Mouse (Mus musculus) layer of hippocampus, postnatal 25 days (tissue): ENCODE data around the gene Olfr902. TPM values are rescaled to one million over a fixed set of nuclear protein-coding genes. Genes with fewer than 3 reads are reported as not detected.
"Not testable (repeated sequence)": the region's sequence is repeated elsewhere in the genome, so short reads cannot be mapped to it uniquely, and the experiment has no call there.

Source experiments
- DNase-seq, 2 experiments: peaks; one replicate each; pipeline ENCODE4 v3.0.0; 2022; ENCODE audit warnings: mixed read lengths in 2 of 2, low spot score in 1 of 2; ENCODE audit errors: extremely low spot score in 1 of 2
- total RNA-seq, 2 experiments: library from RNA; stranded (reverse); gene quantifications; 2 replicates each; pipeline ENCODE4 v1.2.3; 2021

Olfr902 gene
- total RNA-seq, result not detected

DNA sequence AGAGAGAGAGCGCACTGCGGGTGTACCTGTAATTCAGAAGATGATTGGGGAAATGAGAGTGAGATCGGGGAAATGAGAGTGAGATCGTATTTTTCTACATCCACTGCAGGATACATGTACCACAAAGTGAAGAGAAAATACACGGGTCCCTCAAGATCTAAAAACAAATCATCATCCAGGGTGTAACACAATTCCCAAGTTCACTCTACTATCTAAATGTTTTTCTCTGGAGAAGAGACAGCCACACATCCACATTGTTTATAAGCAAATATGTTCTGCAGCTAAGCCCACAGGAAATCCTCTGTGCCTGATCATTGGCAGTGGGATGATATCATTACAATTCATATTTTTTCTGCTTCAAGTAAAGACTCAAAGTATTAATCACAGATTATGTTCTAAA, at the start of gene Olfr902:
Olfr902 (plus strand) TSS at position 301 of the 400 bp plus-strand sequence.
- no peak for DNase-seq

GRCm38 (mm10) chr9:38401398-38401797, 46.1 kb upstream of the Olfr902 start, which contains the start of gene Olfr147:
Gene Olfr147 (plus strand): TSS chr9:38401698.
- no peak for DNase-seq

GRCm38 (mm10) chr9:38407502-38407901, 40.0 kb upstream of the Olfr902 start:
- DNase-seq, result not testable (repeated sequence)

DNA sequence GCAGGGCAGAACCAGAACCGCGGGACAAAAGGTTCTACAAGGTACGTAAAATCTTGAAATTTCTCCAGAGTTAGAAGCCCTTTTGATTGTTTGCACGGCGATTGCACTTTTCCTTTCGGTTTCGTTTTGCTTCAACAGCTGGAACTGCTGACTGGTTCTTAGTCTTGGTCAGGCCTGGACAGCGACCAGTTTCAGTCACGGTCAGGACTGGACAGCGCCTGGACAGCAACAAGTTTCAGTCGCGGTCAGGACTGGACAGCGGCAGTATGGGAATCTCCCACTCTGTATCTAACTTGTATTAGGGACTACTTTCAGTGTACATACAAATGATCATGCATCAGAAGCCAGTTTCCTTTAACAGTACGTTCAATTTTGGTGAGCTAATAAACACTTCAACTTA, 34.0 kb upstream of the Olfr902 start:
- not testable (repeated sequence) for DNase-seq

DNA sequence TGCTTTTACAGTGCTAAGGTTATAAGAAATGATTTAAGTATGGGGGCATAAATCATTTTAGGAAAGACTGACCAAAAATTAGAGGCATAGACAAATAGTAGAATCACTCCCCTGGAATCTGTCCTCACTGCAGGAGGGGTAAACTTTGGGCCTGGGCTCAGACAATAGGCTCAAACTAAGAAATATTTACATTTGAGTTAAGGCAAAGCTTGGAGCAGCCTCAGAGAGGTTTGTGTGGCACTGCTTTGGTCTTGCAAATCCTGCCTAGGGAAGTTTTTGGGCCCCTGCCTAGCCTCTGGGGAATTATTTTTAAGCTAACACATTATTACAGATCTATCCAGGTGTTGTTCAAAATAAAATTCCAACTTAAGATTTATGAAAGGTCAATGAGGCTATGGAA, 23.7 kb upstream of the Olfr902 start:
- no peak for DNase-seq

GRCm38 (mm10) chr9:38427026-38427425, 20.4 kb upstream of the Olfr902 start:
- DNase-seq, result no peak

DNA sequence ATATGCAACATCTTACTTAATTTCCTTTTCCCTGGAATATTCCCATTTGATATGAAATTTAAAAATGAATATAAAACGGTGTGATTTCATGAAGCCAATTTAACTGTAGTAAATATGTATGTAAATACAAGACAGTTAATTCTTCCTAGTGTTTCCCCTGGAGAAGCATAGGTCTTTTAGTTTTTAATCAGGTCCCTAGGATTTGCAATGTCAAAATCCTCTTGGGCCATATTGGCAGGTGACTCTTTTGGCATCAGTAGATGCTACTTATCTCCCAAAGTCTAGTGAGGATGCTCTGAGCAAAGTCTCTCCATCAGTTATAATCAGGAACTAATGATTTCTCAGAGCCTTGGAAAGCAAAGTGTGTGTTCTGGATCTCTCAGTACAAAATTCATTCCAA, 18.3 kb upstream of the Olfr902 start, which contains the start of gene Olfr901:
Olfr901 (plus strand) TSS at position 301 of the 400 bp plus-strand sequence.
- DNase-seq, result no peak

DNA sequence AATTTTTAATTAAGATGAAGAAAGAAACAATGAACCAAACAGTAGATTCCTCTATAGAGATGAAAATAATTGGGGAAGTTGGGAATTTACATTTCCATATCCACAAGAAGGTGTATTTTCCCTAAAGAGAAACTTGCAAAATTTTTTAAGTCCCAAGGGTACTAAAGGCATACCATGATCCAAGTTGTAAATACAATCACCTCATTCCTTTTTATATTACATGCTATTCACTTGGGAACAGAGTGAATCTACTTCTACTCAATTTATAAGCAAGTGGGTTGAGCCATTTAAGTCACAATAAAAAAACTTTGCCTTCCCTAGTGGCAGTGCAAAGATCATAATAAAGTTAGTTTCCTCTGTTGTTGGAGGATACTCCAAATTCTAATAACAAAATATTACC, 15.4 kb downstream of the Olfr902 start, which contains the start of gene Olfr904:
Olfr904 (plus strand) TSS at position 301 of the 400 bp plus-strand sequence.
- no peak for DNase-seq

DNA sequence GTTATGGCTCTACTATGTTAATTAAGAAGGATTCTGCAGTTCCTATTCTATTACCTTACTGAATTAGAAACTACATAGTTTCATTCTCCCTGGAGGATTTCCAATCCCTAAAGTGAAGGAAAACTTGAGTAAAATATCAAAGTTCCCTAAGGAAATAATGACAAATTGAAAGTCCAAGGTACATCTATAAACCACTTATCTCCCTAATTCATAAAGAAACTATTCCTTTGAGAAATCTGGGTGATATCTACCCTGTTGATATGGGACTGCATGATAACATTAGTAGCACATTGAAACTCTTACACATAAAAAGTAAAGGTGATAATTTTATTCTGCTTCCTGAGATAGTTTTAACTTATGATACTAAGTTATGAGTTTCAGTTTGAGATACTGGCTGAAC, 23.4 kb downstream of the Olfr902 start, which contains the start of gene Olfr905:
Olfr905 (plus strand) TSS at position 301 of the 400 bp plus-strand sequence.
- no peak for DNase-seq

DNA sequence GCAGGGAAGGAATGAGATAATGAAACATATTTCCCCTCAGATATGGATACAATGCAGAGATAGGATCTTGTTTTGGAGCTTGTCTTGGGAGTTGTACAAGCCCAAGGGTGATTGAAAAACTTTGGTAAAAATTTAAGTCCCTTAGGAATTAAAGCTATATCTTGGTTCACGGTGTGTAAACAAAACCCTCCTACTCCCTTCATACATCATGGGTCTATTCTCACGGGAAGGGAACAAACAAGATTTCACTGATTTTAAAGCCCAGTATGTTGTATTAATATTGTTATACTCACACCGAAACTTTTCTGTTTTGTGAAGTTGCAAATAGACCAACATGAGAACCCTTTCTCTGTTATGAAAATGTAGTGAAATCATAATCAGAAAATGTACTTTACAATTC, 39.3 kb downstream of the Olfr902 start, which contains the start of gene Olfr906:
Olfr906 (plus strand) TSS at position 301 of the 400 bp plus-strand sequence.
- no peak for DNase-seq

GRCm38 (mm10) chr9:38495501-38495900, 48.0 kb downstream of the Olfr902 start, which contains the start of gene Olfr907:
Gene Olfr907 (plus strand): TSS chr9:38495801.
- no peak for DNase-seq

Other genes starting within 250 kb of the Olfr902 start
- not detected for gene Olfr893, start 239.3 kb upstream of the Olfr902 start, total RNA-seq
- gene Olfr894, start 229.6 kb upstream of the Olfr902 start, total RNA-seq, result not detected
- not detected for gene Olfr143, start 194.9 kb upstream of the Olfr902 start, total RNA-seq
- not detected for gene Olfr895, start 179.8 kb upstream of the Olfr902 start, total RNA-seq
- not detected for gene Olfr896-ps1, start 156.5 kb upstream of the Olfr902 start, total RNA-seq
- gene Olfr25, start 118.6 kb upstream of the Olfr902 start, total RNA-seq, result not detected
- gene Olfr898, start 99.2 kb upstream of the Olfr902 start, total RNA-seq, result not detected
- gene Olfr250, start 80.8 kb upstream of the Olfr902 start, total RNA-seq, result not detected
- not detected for gene Olfr251, start 70.6 kb upstream of the Olfr902 start, total RNA-seq
- gene Olfr147, start 46.0 kb upstream of the Olfr902 start, total RNA-seq, result not detected
- not detected for gene Olfr901, start 18.2 kb upstream of the Olfr902 start, total RNA-seq
- gene Olfr904, start 15.5 kb downstream of the Olfr902 start, total RNA-seq, result not detected
- gene Olfr905, start 23.5 kb downstream of the Olfr902 start, total RNA-seq, result under 1 TPM in 1 of 2 experiments, not detected in 1; 0.07 TPM
- not detected for gene Olfr906, start 39.4 kb downstream of the Olfr902 start, total RNA-seq
- not detected for gene Olfr907, start 48.1 kb downstream of the Olfr902 start, total RNA-seq
- gene Olfr911-ps1, start 73.9 kb downstream of the Olfr902 start, total RNA-seq, result not detected
- gene Olfr910, start 90.2 kb downstream of the Olfr902 start, total RNA-seq, result not detected
- gene Olfr912, start 132.5 kb downstream of the Olfr902 start, total RNA-seq, result not detected
- not detected for gene Olfr913, start 145.1 kb downstream of the Olfr902 start, total RNA-seq
- not detected for gene Olfr914, start 157.4 kb downstream of the Olfr902 start, total RNA-seq
- gene Olfr916, start 212.2 kb downstream of the Olfr902 start, total RNA-seq, result not detected
- not detected for gene Olfr917, start 218.2 kb downstream of the Olfr902 start, total RNA-seq
- not detected for gene Olfr918, start 226.9 kb downstream of the Olfr902 start, total RNA-seq